Mouse (Mus musculus): Measurements from ENCODE around the gene Rnf157. TPM values are rescaled to one million over a fixed set of nuclear protein-coding genes. Genes with fewer than 3 reads are reported as not detected.
A peak's percentile ranks its signal among the peaks of the same experiment; 100 is the strongest.
"Not testable (repeated sequence)": the region's sequence is repeated elsewhere in the genome, so short reads cannot be mapped to it uniquely, and the experiment has no call there.

The Rnf157 gene
- polyA plus RNA-seq, 2 experiments, result 0.57 to 0.66 TPM

DNA sequence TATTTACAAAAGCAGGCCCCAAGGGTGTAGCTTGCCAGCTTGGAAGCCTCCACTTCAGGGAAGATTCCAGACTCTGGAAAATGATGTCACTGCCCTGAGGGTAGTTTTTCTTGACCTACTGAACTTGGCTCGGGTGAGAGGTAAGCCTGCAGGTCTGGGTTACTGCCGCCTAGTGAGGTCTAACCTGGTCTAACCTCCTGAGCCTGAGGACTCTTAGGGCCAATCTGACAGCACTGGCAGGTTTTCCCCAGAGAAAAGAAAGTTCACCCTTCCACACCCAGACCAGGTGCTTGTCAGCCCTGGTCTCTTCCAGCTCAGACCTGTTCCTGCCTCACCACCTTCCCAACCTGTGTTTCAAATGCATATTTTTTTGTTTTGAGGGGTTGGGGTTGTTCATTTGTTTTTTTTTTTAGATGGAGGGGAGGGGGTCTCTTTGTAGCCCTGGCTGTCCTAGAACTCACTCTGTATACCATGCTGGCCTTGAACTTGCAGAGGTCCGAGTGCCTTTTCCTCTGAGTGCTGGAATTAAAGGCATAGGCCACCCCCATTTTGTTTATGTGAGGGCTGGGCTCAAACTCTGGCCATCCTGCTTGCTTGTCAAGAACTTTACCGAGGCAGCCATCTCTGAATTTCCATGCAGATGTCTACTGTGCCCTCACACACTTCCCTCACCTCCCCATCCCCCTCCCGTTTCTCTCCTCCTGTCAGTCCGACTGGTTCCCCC is 14.2 kb upstream of the Rnf157 start:
- Histone ChIP-seq H3K4me1 (replicated peaks; ENCODE audit: control insufficient read depth in 2 of 2, insufficient read depth in 2 of 2, low read length in 1 of 2) (peaks cover 28 to 37% of the 10 kb centered on the region in 2 experiments), H3K4me2 (ENCODE audit: low read depth) (no peak overlapping the region), H3K27me3 (ENCODE audit: control insufficient read depth, insufficient read depth, low read length) (no peaks in the 10 kb centered on the region)

DNA sequence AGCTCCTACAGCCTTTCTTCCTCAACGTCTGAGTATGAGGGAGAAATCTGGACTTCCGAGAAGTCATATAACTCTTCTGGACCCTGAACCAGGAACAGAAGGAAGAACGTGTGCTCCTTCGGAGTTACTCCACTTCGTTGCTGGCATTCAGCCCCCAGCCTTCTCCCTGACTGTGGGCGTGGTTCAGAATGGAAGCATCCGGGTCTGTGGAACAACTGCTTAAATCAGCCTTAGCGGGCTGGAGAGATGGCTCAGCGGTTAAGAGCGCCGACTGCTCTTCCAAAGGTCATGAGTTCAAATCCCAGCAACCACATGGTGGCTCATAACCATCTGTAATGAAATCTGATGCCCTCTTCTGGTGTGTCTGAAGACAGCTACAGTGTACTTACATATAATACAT is 13.5 kb upstream of the Rnf157 start:
- not testable (repeated sequence) for H3K27ac ChIP-seq; H3K9me3 ChIP-seq (ENCODE audit: control insufficient read depth, low read length); H3K27me3 ChIP-seq (ENCODE audit: control insufficient read depth, insufficient read depth, low read length); H3K4me3 ChIP-seq (ENCODE audit: insufficient read depth in 1 of 2, low read depth in 2 of 2, low read length in 2 of 2); DNase-seq (ENCODE audit: low read depth in 3 of 3, low spot score in 3 of 3); H3K36me3 ChIP-seq (replicated peaks; ENCODE audit: control insufficient read depth, insufficient read depth, low read depth); H3K4me2 ChIP-seq (ENCODE audit: low read depth); H3K9ac ChIP-seq (replicated peaks); ATAC-seq (ENCODE audit: insufficient read depth)
- H3K4me1 ChIP-seq (replicated peaks; ENCODE audit: control insufficient read depth in 2 of 2, insufficient read depth in 2 of 2, low read length in 1 of 2), result peaks cover 28 to 35% of the 10 kb centered on the region in 2 experiments
- 82% methylated on average over 11 of the region's 11 CpGs for WGBS (ENCODE audit: insufficient replicate concordance)

More for the DNA sequence above, 14.2 kb upstream of the Rnf157 start:
- H3K4me3 ChIP-seq (ENCODE audit: insufficient read depth in 1 of 2, low read depth in 2 of 2, low read length in 2 of 2), result no peak overlapping the region
- H3K36me3 ChIP-seq (replicated peaks; ENCODE audit: control insufficient read depth, insufficient read depth, low read depth), result no peaks in the 10 kb centered on the region
- DNase-seq (ENCODE audit: low read depth in 3 of 3, low spot score in 3 of 3) (no peak), ATAC-seq (ENCODE audit: insufficient read depth) (no peak)
- WGBS (ENCODE audit: insufficient replicate concordance), result 60% methylated on average over 6 of the region's 6 CpGs
- H3K9me3 ChIP-seq (ENCODE audit: control insufficient read depth, low read length), result no peaks in the 10 kb centered on the region
- H3K27ac ChIP-seq, result no peak overlapping the region
- no peak overlapping the region for H3K9ac ChIP-seq (replicated peaks)
- TF ChIP-seq EP300 (IDR thresholded peaks at IDR 0.05; ENCODE audit: low read depth) (no peak), CTCF (IDR thresholded peaks at IDR 0.05; ENCODE audit: low read depth) (no peak)

DNA sequence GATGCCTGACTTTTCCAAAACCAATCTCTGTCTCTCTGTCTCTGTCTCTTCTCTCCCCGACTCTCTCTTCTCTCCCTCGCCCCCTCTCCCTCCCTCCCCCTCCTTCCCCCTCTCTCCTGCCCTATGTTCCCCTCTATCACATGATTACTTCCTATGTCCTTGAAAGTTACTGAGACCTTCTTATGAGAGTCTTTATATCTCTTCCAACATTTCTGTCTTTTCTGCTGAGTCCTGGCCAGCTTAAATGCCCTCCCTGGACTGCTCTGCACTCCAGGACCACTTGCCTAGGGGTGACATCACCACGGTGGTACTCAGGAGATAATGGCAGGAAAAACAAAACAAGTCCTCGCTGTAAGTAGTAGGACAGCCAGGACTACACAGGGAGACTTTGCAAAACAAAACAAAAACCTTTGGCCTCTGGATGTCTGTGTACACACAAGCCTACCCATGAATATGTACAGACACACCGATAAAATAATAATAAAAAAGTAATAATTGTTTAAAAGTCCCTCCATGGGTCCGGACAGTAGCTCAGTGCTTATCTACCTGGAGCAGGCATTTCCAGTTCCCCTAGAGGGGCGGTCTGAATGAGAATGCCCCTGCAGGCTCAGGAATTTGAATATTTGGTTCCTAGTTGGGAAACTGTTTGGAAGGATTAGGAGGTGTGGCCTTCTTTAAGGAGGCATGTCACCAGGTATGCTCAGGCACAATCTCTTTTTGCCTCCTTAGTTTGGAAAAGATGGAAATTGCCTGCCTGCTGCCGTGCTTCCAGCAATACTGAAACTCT is 12.0 kb upstream of the Rnf157 start:
- no peaks in the 10 kb centered on the region for H3K9me3 ChIP-seq (ENCODE audit: control insufficient read depth, low read length)
- no peak overlapping the region for H3K4me3 ChIP-seq (ENCODE audit: insufficient read depth in 1 of 2, low read depth in 2 of 2, low read length in 2 of 2)
- no peak overlapping the region; the same call in 1 of the 2 replicates for H3K9ac ChIP-seq (replicated peaks)
- no peaks in the 10 kb centered on the region for H3K27me3 ChIP-seq (ENCODE audit: control insufficient read depth, insufficient read depth, low read length)
- no peak overlapping the region for H3K27ac ChIP-seq
- H3K4me2 ChIP-seq (ENCODE audit: low read depth), result no peak overlapping the region
- TF ChIP-seq EP300 (IDR thresholded peaks at IDR 0.05; ENCODE audit: low read depth) (no peak), CTCF (IDR thresholded peaks at IDR 0.05; ENCODE audit: low read depth) (no peak)
- 21% methylated on average over 8 of the region's 8 CpGs for WGBS (ENCODE audit: insufficient replicate concordance)
- H3K36me3 ChIP-seq (replicated peaks; ENCODE audit: control insufficient read depth, insufficient read depth, low read depth), result no peaks in the 10 kb centered on the region
- H3K4me1 ChIP-seq (replicated peaks; ENCODE audit: control insufficient read depth in 2 of 2, insufficient read depth in 2 of 2, low read length in 1 of 2), result peaks cover 15 to 22% of the 10 kb centered on the region in 2 experiments
- ATAC-seq (ENCODE audit: insufficient read depth), result no peak
- no peak for DNase-seq (ENCODE audit: low read depth in 3 of 3, low spot score in 3 of 3)

DNA sequence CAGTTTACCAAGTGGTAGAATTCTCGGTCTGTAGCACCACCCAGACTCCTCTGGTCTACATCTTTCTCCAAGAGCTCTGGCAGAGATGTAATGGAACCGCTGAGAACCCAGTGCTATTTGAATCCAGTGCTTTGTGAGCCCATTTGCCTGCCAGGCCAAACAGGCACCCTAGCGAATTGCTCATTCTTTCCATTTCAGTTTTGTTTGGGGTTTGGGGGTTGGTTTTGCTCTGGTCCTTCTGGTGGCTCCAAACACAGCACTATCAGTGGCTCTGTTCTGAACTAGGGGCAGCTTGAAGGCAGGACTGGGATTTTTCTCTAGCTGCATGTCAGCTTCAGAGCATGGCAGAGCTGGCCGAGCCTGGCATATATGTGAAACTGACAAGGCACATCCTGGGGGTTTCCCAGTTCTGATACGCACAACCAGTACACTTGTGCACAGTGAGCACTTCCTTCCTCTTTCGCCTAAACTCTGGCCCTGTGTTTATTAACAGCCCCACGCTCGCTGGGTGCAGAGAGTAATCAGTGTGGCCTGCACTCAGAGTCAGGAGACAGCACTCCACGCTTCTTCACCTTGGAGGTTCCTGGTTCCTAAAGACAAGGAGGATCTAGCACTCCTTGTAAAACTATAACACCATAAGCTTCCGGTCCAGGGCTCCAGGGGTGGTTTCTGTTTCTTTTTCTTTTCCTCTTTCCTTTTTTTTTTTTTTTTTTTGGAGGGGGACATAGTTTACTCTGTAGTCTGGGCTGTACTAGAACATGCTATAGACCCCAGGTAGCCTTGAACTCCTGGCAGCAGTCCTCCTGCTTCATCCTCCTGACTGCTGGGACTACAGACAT is 11.2 kb upstream of the Rnf157 start:
- Histone ChIP-seq H3K36me3 (replicated peaks; ENCODE audit: control insufficient read depth, insufficient read depth, low read depth) (no peaks in the 10 kb centered on the region), H3K4me1 (replicated peaks; ENCODE audit: control insufficient read depth in 2 of 2, insufficient read depth in 2 of 2, low read length in 1 of 2) (peaks cover 7 to 15% of the 10 kb centered on the region in 2 experiments), H3K9me3 (ENCODE audit: control insufficient read depth, low read length) (no peaks in the 10 kb centered on the region), H3K27me3 (ENCODE audit: control insufficient read depth, insufficient read depth, low read length) (no peaks in the 10 kb centered on the region), H3K9ac (replicated peaks) (no peak overlapping the region; the same call in 1 of the 2 replicates), H3K4me3 (ENCODE audit: insufficient read depth in 1 of 2, low read depth in 2 of 2, low read length in 2 of 2) (no peak overlapping the region), H3K4me2 (ENCODE audit: low read depth) (no peak overlapping the region; the same call in 1 of the 2 replicates), H3K27ac (no peak overlapping the region)
- ATAC-seq (ENCODE audit: insufficient read depth) (peak; percentile 45; the same call in 1 of the 2 replicates), DNase-seq (ENCODE audit: low read depth in 3 of 3, low spot score in 3 of 3) (no peak)
- TF ChIP-seq EP300 (IDR thresholded peaks at IDR 0.05; ENCODE audit: low read depth) (no peak), CTCF (IDR thresholded peaks at IDR 0.05; ENCODE audit: low read depth) (no peak)
- WGBS (ENCODE audit: insufficient replicate concordance), result 39% methylated on average over 10 of the region's 10 CpGs
